Mouse (Mus musculus) gastrocnemius, postnatal 14 days (tissue): ENCODE measurements at regions not wholly inside any gene's neighbourhood (a gene's known extent, or its start where the extent isn't known, plus 50 kb on each side); places are given as distances from the start of the nearest gene placed in this dataset.
"Not testable (repeated sequence)": the region's sequence is repeated elsewhere in the genome, so short reads cannot be mapped to it uniquely, and the experiment has no call there.

Source experiments
- DNase-seq: peaks from one replicate; pipeline ENCODE4 v3.0.0; 2021; ENCODE audit warnings: mixed read lengths
- intact Hi-C: fragments of 180-260 bp; cut with DNase I; formaldehyde crosslinking; loops from one replicate; pipeline ENCODE4 v1.15.1; 2025; ENCODE audit warnings: low total_unique reads

DNA sequence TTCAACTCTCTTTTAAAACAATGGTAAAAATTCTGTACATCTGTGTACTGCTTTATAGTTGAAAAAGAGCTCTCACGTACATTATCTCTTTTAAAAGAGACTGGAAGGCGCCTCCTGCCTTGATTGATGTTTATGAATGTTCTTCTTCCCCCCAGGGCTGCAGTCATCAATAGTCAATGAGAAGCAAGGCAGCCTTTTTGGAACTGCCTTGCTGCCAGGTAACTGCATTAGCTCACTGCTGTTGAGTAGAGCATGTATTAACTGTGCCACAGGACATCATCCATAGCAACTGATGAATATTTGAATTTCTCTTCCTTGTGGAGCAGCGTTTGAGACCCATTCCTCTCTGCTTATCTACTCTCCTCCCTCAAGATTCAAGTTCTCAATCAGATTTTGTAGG is 387.2 kb upstream of the Pou3f2 start:
- DNase-seq: no peak
- intact Hi-C loops: no loop called here

DNA sequence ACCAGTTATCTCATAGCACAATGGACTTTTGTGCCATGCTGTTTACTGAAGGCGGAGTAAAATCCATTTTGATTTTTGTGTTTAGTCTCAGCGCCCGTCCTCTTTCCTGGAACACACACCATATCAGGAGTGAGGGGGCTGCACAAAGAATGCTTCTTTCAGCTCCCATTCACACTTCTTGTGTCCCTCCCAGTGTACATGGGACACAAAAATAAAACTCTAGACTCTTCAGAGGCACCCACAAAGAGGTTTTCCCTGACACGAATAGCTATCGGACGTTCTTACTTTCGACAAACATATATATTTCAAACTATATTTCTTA is 347.9 kb upstream of the Pou3f2 start:
- intact Hi-C loops: no loop called here
- DNase-seq: no peak

DNA sequence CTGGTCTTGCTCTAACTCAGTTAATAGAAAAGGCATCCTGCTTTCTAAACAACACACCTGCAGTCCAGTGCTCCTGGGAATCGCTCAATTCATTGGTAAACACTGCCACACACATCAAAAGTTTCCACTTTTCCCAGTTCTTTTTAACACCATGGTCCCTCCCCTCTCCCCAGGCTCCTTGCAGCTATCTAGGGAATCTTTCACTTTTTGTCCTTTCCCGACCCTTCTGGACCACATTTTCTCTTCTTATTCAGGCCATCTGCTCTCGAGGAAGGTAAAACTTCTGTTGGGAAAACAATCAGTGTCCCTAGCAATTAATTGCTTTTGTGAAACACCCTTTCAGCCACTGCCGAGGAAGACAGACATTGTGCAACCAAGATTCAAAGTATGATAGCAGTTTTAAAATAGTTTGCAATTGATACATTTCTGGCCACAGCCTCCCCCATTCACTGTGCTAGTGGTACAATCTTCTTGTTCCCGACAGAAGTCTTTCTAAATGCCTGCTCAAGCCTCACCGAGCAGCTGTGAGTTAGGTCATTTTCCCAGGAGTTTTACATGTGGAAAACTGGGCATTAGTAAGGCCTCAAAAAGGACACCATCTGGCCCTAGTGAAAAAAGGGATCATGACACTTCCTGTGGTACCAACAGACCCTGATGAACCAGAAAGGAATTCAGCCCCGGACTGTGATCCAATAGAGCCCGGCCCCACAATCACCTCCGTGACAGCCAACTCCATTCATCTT is 347.4 kb upstream of the Pou3f2 start:
- intact Hi-C loops: no loop called here
- peak; percentile 7 for DNase-seq

DNA sequence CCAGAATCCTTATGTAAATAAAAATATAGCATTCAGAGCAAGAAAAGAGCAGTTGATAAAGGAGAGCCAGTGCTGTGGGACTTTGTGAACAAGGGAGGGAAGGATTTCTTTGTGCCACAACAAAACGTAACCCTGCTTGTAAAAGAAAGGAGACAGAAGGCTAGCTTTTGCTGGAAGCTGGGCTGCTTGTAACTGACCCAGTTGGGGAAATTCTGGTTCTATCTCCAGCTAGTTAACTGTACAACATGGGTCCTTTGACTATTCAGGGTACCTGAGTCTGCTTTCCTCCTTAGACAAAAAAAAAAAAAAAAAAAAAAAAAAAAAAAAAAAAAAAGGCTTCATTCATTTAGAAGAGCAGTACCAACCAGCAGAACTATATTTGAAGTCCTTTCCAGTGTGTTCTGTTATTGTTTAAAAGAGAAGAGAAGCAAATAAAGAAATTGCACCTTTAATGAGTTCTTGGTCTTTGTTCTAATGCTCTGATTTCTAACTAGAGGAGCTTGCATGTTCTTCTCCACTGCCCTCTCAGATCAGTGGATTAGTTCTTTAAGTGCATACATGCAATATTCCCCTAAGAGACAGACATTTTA is 345.8 kb upstream of the Pou3f2 start:
- DNase-seq: no peak
- intact Hi-C loops: no loop called here

DNA sequence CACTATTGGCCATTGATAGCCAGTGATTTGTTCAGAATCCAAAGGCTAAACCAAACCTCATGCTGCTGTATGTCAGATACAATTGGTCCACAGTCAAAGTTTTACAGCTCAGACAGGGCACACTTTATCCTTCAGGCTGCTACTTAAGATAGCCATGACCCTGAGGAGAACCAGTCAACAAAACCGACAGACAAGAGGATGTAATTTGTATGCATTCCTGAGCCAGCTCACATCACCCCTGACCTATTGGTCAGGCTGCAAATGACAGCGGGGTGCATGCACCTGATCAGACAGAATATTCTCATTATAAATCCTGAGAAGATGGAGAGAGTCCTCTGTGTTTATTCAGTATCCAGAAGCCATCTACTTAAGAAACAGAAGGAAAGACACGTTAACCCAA is 315.5 kb upstream of the Pou3f2 start:
- intact Hi-C loops: no loop called here
- DNase-seq: no peak

DNA sequence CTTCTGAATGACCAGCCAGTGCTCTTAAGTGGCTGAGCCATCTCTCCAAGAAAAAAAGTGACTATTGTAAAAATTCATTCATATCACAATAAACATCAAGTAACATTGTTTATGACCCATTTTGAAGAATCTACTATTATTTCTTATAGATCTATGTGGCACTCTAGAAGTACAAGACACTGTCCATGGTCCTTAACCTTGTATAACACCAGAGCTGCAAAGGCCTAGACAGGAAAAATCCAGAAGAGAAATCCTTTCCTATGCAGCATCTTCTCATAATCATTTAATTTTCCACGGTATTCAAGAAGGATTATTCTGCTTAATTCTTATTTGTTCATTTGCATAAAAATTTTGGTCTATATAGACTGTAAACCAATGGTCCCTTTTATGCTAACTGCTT is 304.7 kb upstream of the Pou3f2 start:
- no peak for DNase-seq
- intact Hi-C loops: no loop called here

DNA sequence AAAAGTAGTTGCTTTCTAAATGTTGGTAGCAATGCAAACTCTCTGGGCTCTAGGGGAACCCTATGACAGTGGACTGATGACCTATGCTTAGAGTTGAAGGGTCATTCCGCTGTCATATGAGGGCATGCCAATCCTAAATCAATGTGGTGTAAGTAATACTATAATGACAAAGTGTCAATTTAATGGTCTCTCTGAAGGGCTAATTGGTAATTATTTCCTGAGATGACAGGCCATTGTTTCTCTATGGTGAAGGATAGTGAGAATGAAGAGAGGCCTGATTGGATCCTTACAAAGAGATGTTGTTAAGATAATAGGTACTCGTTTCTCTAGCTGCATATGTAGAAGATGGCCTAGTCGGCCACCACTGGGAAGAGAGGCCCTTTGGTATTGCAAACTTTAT is 299.7 kb upstream of the Pou3f2 start:
- intact Hi-C loops: no loop called here
- no peak for DNase-seq

DNA sequence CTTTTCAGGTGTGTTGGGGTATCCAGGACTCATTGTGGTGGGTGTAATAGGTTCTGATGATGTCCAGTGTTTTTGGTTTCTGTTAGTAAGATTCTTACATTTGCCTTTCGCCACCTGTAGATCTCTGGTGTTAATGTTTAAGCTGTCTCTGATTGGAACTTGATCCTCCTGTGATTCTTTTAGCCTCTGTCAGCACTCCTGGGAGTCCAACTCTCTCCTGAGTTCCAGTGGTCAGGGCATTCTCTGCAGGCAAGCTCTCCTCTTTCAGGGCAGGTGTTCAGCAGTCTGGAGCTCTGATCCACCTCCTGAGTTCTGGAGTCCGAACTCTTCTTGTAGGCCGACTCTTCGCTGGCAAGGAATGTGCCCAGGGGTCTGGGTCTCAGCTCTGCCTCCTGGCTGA is 274.9 kb upstream of the Pou3f2 start:
- DNase-seq, intact Hi-C loops: not testable (repeated sequence)
